Mouse (Mus musculus): ENCODE measurements around the gene Pde7b. TPM values are rescaled to one million over a fixed set of nuclear protein-coding genes. Genes with fewer than 3 reads are reported as not detected.

Gene Pde7b
- polyA plus RNA-seq, 1 experiment from 2014 or later: 2.5 TPM

GRCm38 (mm10) chr10:20739801-20740200, 14.9 kb upstream of the Pde7b start:
- Histone ChIP-seq H3K27me3 (0 out of 2 replicates have a peak, but pooled peaks cover 4% of the 10 kb centered on the region), H3K36me3 (replicated peaks) (no peaks in the 10 kb centered on the region), H3K9ac (no peak overlapping the region), H3K4me2 (no peak overlapping the region), H3K4me3 (replicated peaks) (no peak overlapping the region), H3K9me3 (no peaks in the 10 kb centered on the region), H3K27ac (no peak overlapping the region), H3K4me1 (peaks cover 16% of the 10 kb centered on the region)
- no peak for ATAC-seq (ENCODE audit: low FRiP score)
- 83% methylated on average over 3 of the region's 3 CpGs for WGBS

- ATAC-seq (ENCODE audit: low FRiP score): peak; percentile 84
- Histone ChIP-seq H3K9ac (no peak overlapping the region), H3K4me1 (peaks cover 18% of the 10 kb centered on the region), H3K9me3 (no peaks in the 10 kb centered on the region), H3K36me3 (replicated peaks) (no peaks in the 10 kb centered on the region), H3K27ac (0 out of 2 replicates have a peak overlapping the region, but pooled peaks have one; percentile 14), H3K4me3 (replicated peaks) (no peak overlapping the region), H3K4me2 (peak overlapping the region; percentile 26; the same call in 1 of the 2 replicates), H3K27me3 (0 out of 2 replicates have a peak, but pooled peaks cover 4% of the 10 kb centered on the region)
- WGBS: 11% methylated on average over 4 of the region's 4 CpGs
Observed at GRCm38 (mm10) chr10:20737146-20737545, 12.3 kb upstream of the Pde7b start.

GRCm38 (mm10) chr10:20735775-20736449, 11.0 kb upstream of the Pde7b start:
- no peak overlapping the region for H3K4me2 ChIP-seq
- no peak overlapping the region for H3K9ac ChIP-seq
- 73% methylated on average over 3 of the region's 3 CpGs for WGBS
- ATAC-seq (ENCODE audit: low FRiP score): no peak
- peaks cover 18% of the 10 kb centered on the region for H3K4me1 ChIP-seq
- H3K9me3 ChIP-seq: no peaks in the 10 kb centered on the region
- no peaks in the 10 kb centered on the region for H3K36me3 ChIP-seq (replicated peaks)
- H3K4me3 ChIP-seq (replicated peaks): no peak overlapping the region
- H3K27me3 ChIP-seq: 0 out of 2 replicates have a peak, but pooled peaks cover 4% of the 10 kb centered on the region
- H3K27ac ChIP-seq: no peak overlapping the region

- H3K4me1 ChIP-seq: peaks cover 18% of the 10 kb centered on the region
- no peaks in the 10 kb centered on the region for H3K9me3 ChIP-seq
- H3K9ac ChIP-seq: no peak overlapping the region
- no peak overlapping the region for H3K27ac ChIP-seq
- H3K36me3 ChIP-seq (replicated peaks): no peaks in the 10 kb centered on the region
- 0 out of 2 replicates have a peak, but pooled peaks cover 4% of the 10 kb centered on the region for H3K27me3 ChIP-seq
- WGBS: 80% methylated on average over 5 of the region's 5 CpGs
- no peak for ATAC-seq (ENCODE audit: low FRiP score)
- H3K4me2 ChIP-seq: no peak overlapping the region
- no peak overlapping the region for H3K4me3 ChIP-seq (replicated peaks)
Observed at GRCm38 (mm10) chr10:20733576-20733975, 8.7 kb upstream of the Pde7b start.

- ATAC-seq (ENCODE audit: low FRiP score): no peak
- Histone ChIP-seq H3K27me3 (no peaks in the 10 kb centered on the region), H3K9ac (no peak overlapping the region), H3K27ac (no peak overlapping the region), H3K4me3 (replicated peaks) (no peak overlapping the region), H3K4me2 (no peak overlapping the region), H3K4me1 (peaks cover 14% of the 10 kb centered on the region), H3K36me3 (replicated peaks) (no peaks in the 10 kb centered on the region), H3K9me3 (no peaks in the 10 kb centered on the region)
- WGBS: 35% methylated on average over 2 of the region's 2 CpGs
Observed at GRCm38 (mm10) chr10:20732180-20732579, 7.3 kb upstream of the Pde7b start.

GRCm38 (mm10) chr10:20730034-20730433, 5.2 kb upstream of the Pde7b start:
- no peaks in the 10 kb centered on the region for H3K36me3 ChIP-seq (replicated peaks)
- peaks cover 10% of the 10 kb centered on the region for H3K4me1 ChIP-seq
- WGBS: 81% methylated on average over 1 of the region's 1 CpGs
- no peak for ATAC-seq (ENCODE audit: low FRiP score)
- peaks cover 5% of the 10 kb centered on the region; the same call in 1 of the 2 replicates for H3K27me3 ChIP-seq
- no peak overlapping the region for H3K27ac ChIP-seq
- no peak overlapping the region for H3K9ac ChIP-seq
- H3K9me3 ChIP-seq: no peaks in the 10 kb centered on the region
- H3K4me2 ChIP-seq: no peak overlapping the region
- H3K4me3 ChIP-seq (replicated peaks): no peak overlapping the region

- H3K9me3 ChIP-seq: no peaks in the 10 kb centered on the region
- no peaks in the 10 kb centered on the region for H3K36me3 ChIP-seq (replicated peaks)
- WGBS: 41% methylated on average over 8 of the region's 8 CpGs
- peaks cover 28% of the 10 kb centered on the region for H3K4me1 ChIP-seq
- no peak overlapping the region for H3K4me3 ChIP-seq (replicated peaks)
- H3K27ac ChIP-seq: no peak overlapping the region
- H3K9ac ChIP-seq: no peak overlapping the region
- peak; percentile 12; the same call in 1 of the 2 replicates for ATAC-seq (ENCODE audit: low FRiP score)
- peaks cover 5% of the 10 kb centered on the region; the same call in 1 of the 2 replicates for H3K27me3 ChIP-seq
- H3K4me2 ChIP-seq: peak overlapping the region; percentile 51; the same call in 1 of the 2 replicates
Observed at GRCm38 (mm10) chr10:20725384-20725983, 606 bp upstream of the Pde7b start.

- peaks cover 28% of the 10 kb centered on the region for H3K4me1 ChIP-seq
- ATAC-seq (ENCODE audit: low FRiP score): no peak
- H3K27me3 ChIP-seq: peaks cover 5% of the 10 kb centered on the region; the same call in 1 of the 2 replicates
- H3K27ac ChIP-seq: no peak overlapping the region
- H3K9ac ChIP-seq: no peak overlapping the region
- peak overlapping the region; percentile 51 for H3K4me2 ChIP-seq
- H3K4me3 ChIP-seq (replicated peaks): peak overlapping the region; percentile 26; the same call in 1 of the 2 replicates
- no peaks in the 10 kb centered on the region for H3K9me3 ChIP-seq
- no peaks in the 10 kb centered on the region for H3K36me3 ChIP-seq (replicated peaks)
- 37% methylated on average over 10 of the region's 10 CpGs for whole genome bisulfite sequencing
Observed at GRCm38 (mm10) chr10:20724451-20724850, 427 bp downstream of the Pde7b start.

GRCm38 (mm10) chr10:20723962-20724361, 916 bp downstream of the Pde7b start:
- Histone ChIP-seq H3K36me3 (replicated peaks) (no peaks in the 10 kb centered on the region), H3K27ac (no peak overlapping the region), H3K4me1 (peaks cover 28% of the 10 kb centered on the region), H3K4me3 (replicated peaks) (peak overlapping the region; percentile 26; the same call in 1 of the 2 replicates), H3K9ac (no peak overlapping the region), H3K27me3 (peaks cover 5% of the 10 kb centered on the region; the same call in 1 of the 2 replicates), H3K9me3 (no peaks in the 10 kb centered on the region), H3K4me2 (peak overlapping the region; percentile 51)
- no peak for ATAC-seq (ENCODE audit: low FRiP score)
- 13% methylated on average over 3 of the region's 3 CpGs for WGBS

- H3K9me3 ChIP-seq: no peaks in the 10 kb centered on the region
- H3K36me3 ChIP-seq (replicated peaks): no peaks in the 10 kb centered on the region
- H3K9ac ChIP-seq: peak overlapping the region; percentile 25; the same call in 1 of the 2 replicates
- no peak overlapping the region for H3K4me3 ChIP-seq (replicated peaks)
- H3K27ac ChIP-seq: 0 out of 2 replicates have a peak overlapping the region, but pooled peaks have one; percentile 6
- peaks cover 5% of the 10 kb centered on the region; the same call in 1 of the 2 replicates for H3K27me3 ChIP-seq
- 26% methylated on average over 3 of the region's 3 CpGs for WGBS
- no peak for ATAC-seq (ENCODE audit: low FRiP score)
- peaks cover 28% of the 10 kb centered on the region for H3K4me1 ChIP-seq
- H3K4me2 ChIP-seq: peak overlapping the region; percentile 40
Observed at GRCm38 (mm10) chr10:20723521-20723915, 1.4 kb downstream of the Pde7b start.

- ATAC-seq (ENCODE audit: low FRiP score): no peak
- Histone ChIP-seq H3K9ac (peak overlapping the region; percentile 25; the same call in 1 of the 2 replicates), H3K9me3 (no peaks in the 10 kb centered on the region), H3K4me3 (replicated peaks) (no peak overlapping the region), H3K27ac (no peak overlapping the region), H3K36me3 (replicated peaks) (no peaks in the 10 kb centered on the region), H3K4me2 (peak overlapping the region; percentile 40), H3K27me3 (peaks cover 5% of the 10 kb centered on the region; the same call in 1 of the 2 replicates), H3K4me1 (peaks cover 28% of the 10 kb centered on the region)
- 27% methylated on average over 9 of the region's 9 CpGs for WGBS
Observed at GRCm38 (mm10) chr10:20722651-20723520, 2.0 kb downstream of the Pde7b start.

- Histone ChIP-seq H3K9me3 (no peaks in the 10 kb centered on the region), H3K27ac (no peak overlapping the region), H3K9ac (no peak overlapping the region), H3K36me3 (replicated peaks) (no peaks in the 10 kb centered on the region), H3K4me1 (peaks cover 15% of the 10 kb centered on the region), H3K4me2 (no peak overlapping the region), H3K27me3 (no peaks in the 10 kb centered on the region), H3K4me3 (replicated peaks) (no peak overlapping the region)
- ATAC-seq (ENCODE audit: low FRiP score): no peak
- WGBS: 52% methylated on average over 2 of the region's 2 CpGs
Observed at GRCm38 (mm10) chr10:20719201-20719600, 5.7 kb downstream of the Pde7b start.
